Mouse (Mus musculus): ENCODE results near the gene Sall1. TPM values are rescaled to one million over a fixed set of nuclear protein-coding genes. Genes with fewer than 3 reads are reported as not detected.

Gene Sall1
- total RNA-seq, 2 experiments from 2014 or later = 11.7 to 13.0 TPM

GRCm38 (mm10) chr8:89006426-89006825, 37.5 kb downstream of the Sall1 start:
- no peak for DNase-seq (ENCODE audit: low spot score in 2 of 2)
- intact Hi-C loops (cut with DNase I) = loop anchor here (2.0 kb wide), 1 partner anchor 38 kb away; the partner anchor contains the start of gene Sall1

GRCm38 (mm10) chr8:89005797-89006196, 38.2 kb downstream of the Sall1 start:
- intact Hi-C loops (cut with DNase I) = loop anchor here (2.0 kb wide), 1 partner anchor 39 kb away; the partner anchor contains the start of gene Sall1
- DNase-seq (ENCODE audit: low spot score in 2 of 2) = no peak

GRCm38 (mm10) chr8:89004041-89004440, 39.9 kb downstream of the Sall1 start:
- DNase-seq (ENCODE audit: low spot score in 2 of 2) = no peak
- intact Hi-C loops (cut with DNase I) = no loop called here

DNA sequence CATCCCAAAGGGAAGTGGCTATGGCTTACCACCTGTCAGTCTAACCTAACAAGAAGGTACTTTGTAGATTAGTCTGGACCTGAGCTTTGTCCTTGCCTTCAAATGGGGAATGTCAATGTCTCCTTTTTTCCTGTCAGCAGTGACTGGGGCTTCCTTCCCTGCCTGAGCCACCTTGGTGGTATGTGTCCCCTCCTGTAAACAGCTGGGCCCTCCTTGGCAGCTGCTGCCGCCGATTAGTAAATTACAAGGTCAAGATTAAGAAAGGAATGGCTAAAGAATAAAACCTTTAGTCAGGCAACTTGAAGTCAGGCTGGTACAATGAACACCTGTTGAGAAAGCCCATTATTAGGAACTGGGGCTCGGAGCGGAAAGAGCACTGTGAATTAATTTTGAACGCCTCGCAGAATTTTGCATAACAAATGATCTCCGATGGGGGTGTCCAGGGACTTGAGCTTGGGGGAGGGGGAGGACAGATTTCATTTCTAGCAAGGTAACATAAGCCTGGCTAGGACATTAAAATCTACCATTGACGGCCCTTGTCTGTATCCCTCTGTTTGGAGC, 40.5 kb downstream of the Sall1 start:
- intact Hi-C loops (cut with DNase I) = no loop called here
- DNase-seq (ENCODE audit: low spot score in 2 of 2) = no peak

DNA sequence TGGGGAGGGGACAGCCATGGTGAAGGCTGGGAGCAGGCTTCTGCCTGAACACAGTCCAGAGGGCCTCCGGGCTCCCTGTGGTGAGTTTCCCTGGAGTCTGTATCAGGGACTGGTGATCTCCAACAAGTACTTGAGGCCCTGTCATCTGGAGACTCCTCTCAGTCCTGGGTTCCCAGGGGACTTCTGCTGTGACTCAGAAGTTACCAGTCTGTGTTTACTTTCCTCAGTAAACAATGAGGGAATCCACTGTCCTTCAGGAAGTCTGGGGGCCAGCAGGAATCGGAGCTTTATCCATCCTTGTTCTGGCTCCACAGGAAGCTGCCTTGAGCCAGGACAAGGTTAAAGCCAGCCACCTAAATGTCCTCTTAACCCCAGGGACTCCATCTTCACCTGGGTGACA, 41.8 kb downstream of the Sall1 start:
- DNase-seq (ENCODE audit: low spot score in 2 of 2) = no peak
- intact Hi-C loops (cut with DNase I) = no loop called here

- no peak for DNase-seq (ENCODE audit: low spot score in 2 of 2)
- intact Hi-C loops (cut with DNase I) = no loop called here
Measured at GRCm38 (mm10) chr8:88997276-88997675, 46.7 kb downstream of the Sall1 start.

DNA sequence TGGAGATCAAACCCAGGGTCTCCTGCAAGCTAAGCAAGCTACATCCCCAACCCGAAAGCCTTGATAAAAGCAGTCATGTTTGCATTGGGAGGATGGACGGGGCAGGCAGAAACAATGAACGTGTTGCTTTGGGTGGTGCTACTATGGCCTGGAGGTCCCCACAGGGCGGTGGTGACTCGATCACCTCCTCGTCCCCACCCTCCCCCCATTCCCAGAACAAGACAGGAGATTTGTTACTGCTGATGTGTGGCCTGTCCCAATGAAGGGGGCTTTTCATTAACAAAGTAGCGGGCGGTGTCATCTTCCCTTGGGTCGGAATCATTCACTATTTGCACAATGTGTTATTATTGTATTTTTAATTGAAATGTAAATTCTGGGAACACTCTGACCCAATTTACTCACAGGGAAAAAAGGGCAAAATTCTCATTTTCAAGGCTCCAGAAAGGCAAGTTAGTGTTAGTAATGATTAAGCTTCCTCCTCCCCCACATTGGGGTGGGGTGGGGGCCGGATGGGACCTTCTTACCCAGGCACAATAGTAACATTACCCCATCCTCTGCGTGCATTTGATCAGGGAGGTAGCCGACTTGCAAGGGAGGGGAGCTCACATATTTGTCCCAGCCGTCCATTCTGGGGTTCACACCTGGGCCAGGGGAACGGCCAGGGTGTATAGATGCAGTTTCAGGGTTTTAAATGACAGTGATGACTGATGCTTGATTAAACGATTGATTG, 52.0 kb downstream of the Sall1 start:
- intact Hi-C loops (cut with DNase I) = no loop called here
- no peak for DNase-seq (ENCODE audit: low spot score in 2 of 2)

GRCm38 (mm10) chr8:88991176-88991575, 52.8 kb downstream of the Sall1 start:
- no peak for DNase-seq (ENCODE audit: low spot score in 2 of 2)
- intact Hi-C loops (cut with DNase I) = no loop called here

- intact Hi-C loops (cut with DNase I) = no loop called here
- no peak for DNase-seq (ENCODE audit: low spot score in 2 of 2)
Measured at GRCm38 (mm10) chr8:88989002-88989401, 55.0 kb downstream of the Sall1 start.

GRCm38 (mm10) chr8:88983468-88983867, 60.5 kb downstream of the Sall1 start:
- intact Hi-C loops (cut with DNase I) = no loop called here
- DNase-seq (ENCODE audit: low spot score in 2 of 2) = no peak

Small RNA genes within 50 kb of the gene (microRNA-seq; reads per million reads assigned to microRNA genes)
- 0 reads per million in 2 experiments for gene Mir8110
